Mouse (Mus musculus) spleen, postnatal 4 days (tissue): Measurements from ENCODE around the gene Rab11fip4.
A peak's percentile ranks its signal among the peaks of the same experiment; 100 is the strongest.

Source experiments
- DNase-seq, 2 experiments: peaks; one replicate each; pipeline ENCODE4 v3.0.0; 2022; ENCODE audit warnings: low spot score in 2 of 2

The Rab11fip4 gene

DNA sequence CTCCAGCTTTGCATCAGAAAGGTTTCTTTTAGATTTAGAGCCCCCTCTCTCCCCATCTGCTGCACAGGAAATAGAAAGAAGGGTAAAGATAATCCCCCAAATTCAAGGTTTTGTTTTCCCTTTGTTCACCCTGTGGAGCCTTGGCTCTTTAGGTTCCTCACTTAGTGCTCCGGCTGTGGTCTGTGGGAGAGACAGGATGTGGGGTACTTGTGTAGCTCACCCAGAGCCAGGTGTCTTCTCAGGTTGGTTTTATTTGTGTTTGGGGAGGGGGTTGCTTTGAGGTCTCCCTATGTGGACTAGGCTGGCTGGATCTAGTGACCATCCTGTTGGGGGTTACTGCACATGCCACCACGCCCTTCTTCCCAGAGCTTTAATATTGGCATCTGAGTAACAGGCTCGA is 23.9 kb downstream of the Rab11fip4 start:
- no peak for DNase-seq

- no peak for DNase-seq
Measured at GRCm38 (mm10) chr11:79615871-79616270, 24.9 kb downstream of the Rab11fip4 start.

- DNase-seq = no peak
Measured at GRCm38 (mm10) chr11:79617991-79618390, 27.0 kb downstream of the Rab11fip4 start.

GRCm38 (mm10) chr11:79623029-79623428 is 32.0 kb downstream of the Rab11fip4 start:
- DNase-seq = no peak

GRCm38 (mm10) chr11:79624801-79625302 is 33.8 kb downstream of the Rab11fip4 start:
- DNase-seq = peak; percentile 60 to 79

GRCm38 (mm10) chr11:79628716-79629115 is 37.7 kb downstream of the Rab11fip4 start:
- no peak for DNase-seq

DNA sequence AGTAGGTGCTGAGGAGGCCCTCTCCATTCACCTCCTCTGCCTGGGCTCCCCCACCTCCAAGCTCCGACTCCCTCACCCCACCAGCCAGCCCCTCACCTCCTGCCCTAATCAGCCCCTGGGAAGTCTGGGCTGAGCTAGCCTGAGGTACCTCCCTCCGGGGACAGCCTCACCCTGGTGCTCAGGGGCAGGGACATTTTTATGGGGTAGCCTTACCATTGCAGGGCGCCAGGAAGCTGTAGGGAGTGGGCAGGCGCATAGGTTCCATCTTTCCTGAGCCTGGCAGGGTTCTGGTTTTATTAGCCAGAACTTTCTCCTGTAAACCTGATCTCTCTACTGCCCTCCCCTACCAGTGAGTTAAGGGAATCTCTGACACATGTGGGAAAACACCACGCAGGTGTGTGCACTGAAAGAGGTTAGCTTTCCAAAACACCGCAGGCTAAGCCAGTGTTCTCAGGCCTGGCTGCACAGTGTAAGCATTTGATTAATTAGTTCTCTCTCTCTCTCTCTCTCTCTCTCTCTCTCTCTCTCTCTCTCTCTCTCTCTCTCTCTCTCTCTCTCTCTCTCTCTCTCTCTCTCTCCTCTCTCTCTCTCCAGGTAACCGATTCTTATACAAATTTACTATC is 38.9 kb downstream of the Rab11fip4 start:
- DNase-seq = no peak

DNA sequence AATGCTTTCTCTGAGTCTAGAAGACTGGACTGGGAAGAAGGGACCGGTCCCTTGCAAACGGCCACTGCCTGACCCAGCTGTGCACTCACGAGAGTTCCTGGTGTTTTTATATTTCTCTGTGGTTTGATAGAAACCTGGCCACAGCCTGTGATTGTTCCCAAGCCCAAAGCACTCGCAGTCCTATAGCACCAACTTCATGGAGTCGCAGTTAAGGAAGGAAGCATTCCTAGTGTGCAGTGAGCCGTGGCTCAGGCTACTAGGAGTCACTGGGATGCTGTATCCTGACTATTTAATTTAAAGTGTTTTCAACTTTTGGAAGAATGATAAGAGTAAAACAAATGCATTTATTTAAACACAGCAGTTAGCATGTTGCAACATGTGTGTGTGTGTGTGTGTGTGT is 39.5 kb downstream of the Rab11fip4 start:
- no peak for DNase-seq

GRCm38 (mm10) chr11:79633366-79633765 is 42.4 kb downstream of the Rab11fip4 start:
- no peak for DNase-seq

- DNase-seq = no peak
Measured at GRCm38 (mm10) chr11:79635661-79636449, 44.8 kb downstream of the Rab11fip4 start.

GRCm38 (mm10) chr11:79636481-79636880 is 45.5 kb downstream of the Rab11fip4 start:
- no peak for DNase-seq

DNA sequence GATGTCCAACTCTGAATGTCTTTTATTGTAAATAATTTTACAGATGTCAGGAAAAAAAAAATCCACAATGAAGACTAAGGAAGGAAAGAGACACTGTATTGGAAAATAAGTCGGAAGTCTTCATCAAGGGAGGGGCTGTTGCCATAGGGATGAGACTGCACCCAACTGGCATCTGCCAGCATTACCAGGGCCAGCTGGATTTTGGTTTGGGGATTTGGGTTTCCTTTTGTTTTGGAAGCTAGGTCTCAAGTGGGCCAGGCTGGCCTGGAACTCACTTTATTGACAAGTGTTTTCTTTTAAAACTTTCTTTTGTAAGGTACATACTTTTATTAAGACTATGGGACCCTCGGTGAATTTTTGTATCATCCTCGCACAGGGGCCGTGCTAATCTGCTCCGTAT is 47.7 kb downstream of the Rab11fip4 start:
- DNase-seq = no peak

DNA sequence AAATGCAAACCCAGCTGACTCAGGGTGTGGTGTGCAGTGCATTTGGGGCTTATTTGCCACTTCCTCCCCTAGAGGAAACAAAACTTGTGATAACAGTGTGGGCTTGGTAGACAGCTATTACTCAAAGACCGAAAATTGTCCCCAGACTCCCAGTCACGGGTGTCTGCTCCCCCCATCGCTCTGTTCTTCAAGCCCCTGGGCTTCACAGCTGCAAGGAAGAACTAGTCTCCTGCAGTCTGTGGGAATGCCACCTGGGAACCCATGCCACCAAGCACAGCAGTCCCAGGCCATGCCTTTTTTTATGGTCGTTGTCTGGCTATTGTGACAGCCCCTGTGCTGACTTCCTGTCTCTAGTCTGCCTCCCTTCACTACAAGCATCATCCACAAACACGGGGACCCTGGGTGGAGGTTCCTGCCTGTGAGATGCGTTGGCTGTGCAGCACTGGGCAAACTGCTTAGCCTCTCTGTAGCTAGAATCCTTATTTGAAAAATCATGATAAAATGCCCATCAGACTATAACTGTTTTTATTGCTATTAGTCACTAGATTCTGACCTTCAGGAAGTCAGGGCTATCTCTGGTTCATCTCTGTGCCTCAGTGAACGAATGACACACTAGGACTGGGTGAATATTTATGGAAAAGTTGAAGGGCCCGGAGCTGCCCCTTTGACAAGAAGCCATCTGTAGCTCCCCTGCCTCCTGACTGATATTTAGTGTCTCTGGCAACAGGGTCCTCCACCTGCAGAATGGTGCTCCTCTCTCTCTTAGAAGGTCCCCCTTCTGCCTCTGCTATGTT is 50.1 kb downstream of the Rab11fip4 start:
- no peak for DNase-seq

DNA sequence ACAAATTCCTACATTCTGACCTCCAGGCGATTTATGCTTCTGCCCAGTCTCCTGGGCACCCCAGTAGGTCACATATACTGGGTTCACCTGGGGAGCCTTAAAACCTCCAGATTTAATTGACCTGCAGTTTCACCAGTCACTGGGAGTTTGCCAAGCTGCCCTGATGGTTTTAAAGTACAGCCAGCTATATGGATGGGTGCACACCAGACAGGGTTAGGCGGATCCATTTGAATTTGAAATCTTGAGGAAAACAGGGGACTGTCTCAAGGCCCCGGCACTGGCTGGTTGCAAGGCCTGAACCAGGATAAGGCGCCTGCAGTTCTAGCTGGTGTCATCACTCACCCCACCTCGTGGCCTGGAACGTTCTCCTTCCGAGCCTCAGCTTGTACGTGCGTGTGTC is 52.7 kb downstream of the Rab11fip4 start:
- no peak for DNase-seq

GRCm38 (mm10) chr11:79644717-79645191 is 53.7 kb downstream of the Rab11fip4 start:
- no peak for DNase-seq

DNA sequence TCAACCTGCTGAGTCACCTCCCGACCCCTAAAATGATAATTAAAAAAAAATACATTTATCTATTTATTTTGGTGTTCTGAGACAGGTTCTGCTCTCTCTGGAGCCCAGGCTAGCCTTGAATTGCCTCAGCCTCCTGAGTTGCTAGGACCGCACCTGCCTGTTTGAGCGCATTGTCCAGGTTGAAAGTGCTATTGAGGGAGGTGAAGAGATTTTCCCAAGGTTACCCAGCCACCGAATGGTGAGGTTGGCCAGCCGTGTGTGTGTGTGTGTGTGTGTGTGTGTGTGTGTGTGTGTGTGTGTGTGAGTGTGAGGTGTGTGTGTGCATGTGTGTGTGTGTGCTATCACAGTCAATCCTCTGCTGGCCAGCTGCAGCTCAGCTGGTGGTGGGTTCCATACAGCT is 55.0 kb downstream of the Rab11fip4 start:
- no peak for DNase-seq

DNA sequence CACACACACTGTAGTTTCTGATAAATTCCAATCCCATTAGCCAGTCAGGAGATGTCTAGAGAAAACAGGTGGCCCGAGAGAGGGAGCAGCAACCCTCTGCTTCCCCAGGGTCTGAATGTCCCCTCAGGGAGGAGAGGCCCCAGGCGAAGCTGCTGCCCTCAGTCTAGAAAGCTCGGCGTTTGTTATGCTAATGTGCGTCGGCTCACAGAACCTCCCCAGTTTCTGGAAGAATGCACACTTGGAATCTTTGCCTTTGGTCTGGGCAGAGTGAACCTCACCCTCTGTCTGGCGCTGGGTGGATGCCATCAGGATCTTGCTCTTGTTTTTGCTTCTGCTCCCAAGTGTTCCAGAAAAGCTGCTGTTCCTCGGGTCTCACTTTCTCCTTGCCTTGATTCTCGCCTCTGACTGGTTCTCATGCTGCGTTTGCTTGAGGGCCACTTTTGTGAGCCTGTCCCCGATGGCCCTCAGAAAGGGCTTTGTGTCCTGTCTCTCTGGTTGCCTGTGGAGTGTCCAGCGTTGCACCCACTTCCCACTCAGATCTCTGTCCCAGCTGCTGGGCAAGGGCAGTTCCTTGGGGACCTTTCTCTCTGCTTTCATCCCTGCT is 55.6 kb downstream of the Rab11fip4 start:
- DNase-seq = no peak

- no peak for DNase-seq
Measured at GRCm38 (mm10) chr11:79647071-79647501, 56.1 kb downstream of the Rab11fip4 start.

DNA sequence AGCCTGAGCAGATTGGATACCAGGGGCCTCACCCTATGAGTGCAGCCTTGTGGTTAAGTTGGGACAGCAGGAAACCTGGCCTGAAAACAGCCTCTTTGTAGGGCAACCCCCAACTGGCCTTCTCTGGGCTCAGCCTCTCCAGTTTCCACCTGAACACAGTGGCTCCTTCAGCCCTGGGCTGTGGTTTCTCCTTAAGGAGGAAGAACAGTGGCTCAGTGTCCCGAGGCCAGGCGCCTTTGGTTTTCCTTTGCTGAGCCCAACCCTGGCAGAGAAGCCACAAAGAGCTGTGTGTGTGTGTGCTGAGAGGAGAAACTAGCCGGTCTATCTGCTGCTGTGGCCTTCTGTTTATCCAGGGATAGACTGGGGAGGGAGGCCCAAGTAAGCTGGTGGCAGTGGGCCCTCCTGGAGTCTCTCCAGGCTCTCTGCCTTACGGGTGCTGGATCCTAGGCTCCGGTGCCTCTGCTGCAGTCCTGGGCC is 59.4 kb downstream of the Rab11fip4 start:
- no peak for DNase-seq

DNA sequence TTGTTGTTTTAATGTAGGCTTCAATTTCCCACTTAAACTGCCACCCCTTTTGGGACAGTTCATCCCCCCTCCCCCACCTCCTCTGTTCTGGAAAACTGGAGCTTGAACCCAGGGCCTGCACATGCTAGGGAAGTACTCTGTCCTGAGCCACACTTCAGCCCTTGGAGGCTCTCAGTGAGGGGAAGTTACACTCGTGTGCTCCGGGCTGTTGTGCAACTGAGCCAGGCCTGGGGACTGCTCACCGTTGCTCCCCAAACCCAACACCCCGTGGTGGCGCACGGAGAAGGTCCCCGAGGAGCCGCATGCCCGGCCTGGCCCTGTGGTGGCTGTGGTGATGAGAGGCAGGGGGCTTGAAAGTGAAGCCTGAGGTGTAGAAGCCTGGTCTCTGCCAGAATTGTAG is 61.2 kb downstream of the Rab11fip4 start:
- no peak for DNase-seq

DNA sequence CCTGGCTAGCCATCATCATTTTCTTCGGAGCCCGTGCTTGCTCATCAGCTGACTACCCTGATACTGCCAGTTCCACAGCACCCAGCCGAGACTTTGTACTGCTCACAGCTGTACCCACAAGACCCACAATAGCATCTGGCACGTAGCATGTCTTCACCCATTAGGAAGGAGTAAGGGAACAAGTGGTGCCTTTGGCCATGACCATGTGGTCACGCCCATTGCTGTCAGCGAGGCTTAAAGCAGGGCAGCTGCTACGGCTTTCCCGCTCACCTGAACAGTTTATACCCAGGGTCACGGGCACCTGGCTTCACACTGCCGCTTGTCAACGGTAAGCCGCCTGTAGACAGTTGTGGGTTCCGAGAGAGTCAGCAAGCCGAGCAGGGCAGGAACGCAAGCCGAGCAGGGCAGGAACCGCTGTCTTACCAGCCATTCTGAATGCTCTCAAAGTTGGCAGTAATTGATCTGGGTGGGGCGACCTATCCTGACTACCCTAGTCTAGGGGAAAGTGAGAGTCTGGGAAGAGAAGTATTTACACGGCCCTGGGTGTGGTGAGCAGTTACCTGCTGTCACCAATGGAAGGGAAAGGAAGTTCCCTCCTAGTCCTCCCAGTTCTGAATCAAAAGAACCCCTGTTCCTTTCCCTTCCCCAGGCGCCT is 62.0 kb downstream of the Rab11fip4 start:
- DNase-seq = no peak
